Mouse (Mus musculus): ENCODE measurements around the gene Gm44965.

Gm44965 gene

GRCm38 (mm10) chr6:48626984-48627383 is 33.2 kb downstream of the Gm44965 start:
- peak; percentile 71 to 80 for DNase-seq

GRCm38 (mm10) chr6:48627511-48627924 is 33.8 kb downstream of the Gm44965 start:
- DNase-seq: peak in 1 of 2 experiments; percentile 35

GRCm38 (mm10) chr6:48628377-48628776 is 34.6 kb downstream of the Gm44965 start:
- peak; percentile 33 to 60 for DNase-seq

- DNase-seq: peak; percentile 48 to 68
Observed at GRCm38 (mm10) chr6:48628808-48629660, 35.3 kb downstream of the Gm44965 start.

GRCm38 (mm10) chr6:48629661-48630034 is 35.9 kb downstream of the Gm44965 start:
- DNase-seq: peak; percentile 41 to 62

GRCm38 (mm10) chr6:48630831-48631230 is 37.1 kb downstream of the Gm44965 start:
- no peak for DNase-seq

- no peak for DNase-seq
Observed at GRCm38 (mm10) chr6:48635105-48635504, 41.4 kb downstream of the Gm44965 start.

GRCm38 (mm10) chr6:48636515-48636914 is 42.8 kb downstream of the Gm44965 start:
- DNase-seq: no peak

GRCm38 (mm10) chr6:48637811-48638500 is 44.2 kb downstream of the Gm44965 start:
- no peak for DNase-seq

GRCm38 (mm10) chr6:48638553-48638952 is 44.8 kb downstream of the Gm44965 start:
- no peak for DNase-seq

- no peak for DNase-seq
Observed at GRCm38 (mm10) chr6:48641391-48641790, 47.6 kb downstream of the Gm44965 start.

- peak in 1 of 2 experiments; percentile 36 for DNase-seq
Observed at GRCm38 (mm10) chr6:48642764-48643292, 49.1 kb downstream of the Gm44965 start.

GRCm38 (mm10) chr6:48645660-48646308 is 52.0 kb downstream of the Gm44965 start:
- peak; percentile 84 to 88 for DNase-seq

- no peak for DNase-seq
Observed at GRCm38 (mm10) chr6:48646309-48646690, 52.6 kb downstream of the Gm44965 start.

GRCm38 (mm10) chr6:48646995-48647394 is 53.3 kb downstream of the Gm44965 start, which contains the start of gene Gimap8:
Gene Gimap8, plus strand, starts transcription at chr6:48647234.
- peak; percentile 70 to 83 for DNase-seq

- DNase-seq: no peak
Observed at GRCm38 (mm10) chr6:48647611-48648010, 53.9 kb downstream of the Gm44965 start.

- no peak for DNase-seq
Observed at GRCm38 (mm10) chr6:48648779-48649178, 55.0 kb downstream of the Gm44965 start.

GRCm38 (mm10) chr6:48650041-48650440 is 56.3 kb downstream of the Gm44965 start:
- no peak for DNase-seq

- DNase-seq: no peak
Observed at GRCm38 (mm10) chr6:48658721-48659120, 65.0 kb downstream of the Gm44965 start.

- no peak for DNase-seq
Observed at GRCm38 (mm10) chr6:48664750-48665149, 71.0 kb downstream of the Gm44965 start.

- DNase-seq: no peak
Observed at GRCm38 (mm10) chr6:48665471-48665870, 71.7 kb downstream of the Gm44965 start.

- no peak for DNase-seq
Observed at GRCm38 (mm10) chr6:48666159-48666586, 72.4 kb downstream of the Gm44965 start.

- no peak for DNase-seq
Observed at GRCm38 (mm10) chr6:48668022-48668421, 74.3 kb downstream of the Gm44965 start.

All from kidney, postnatal 4 days (tissue).